Comparison of ENCODE assay signal across 7 mouse cellular contexts in genomic region chr5:137029643-137030415, GRCm38 (mm10). TPM values are rescaled to one million over a fixed set of nuclear protein-coding genes. Genes with fewer than 3 reads are reported as not detected.
A peak's percentile ranks its signal among the peaks of the same experiment; 100 is the strongest.
DNase-seq lines count a peak whose midpoint lies in the region; ATAC-seq lines count a peak whose summit lies in the region.

No protein-coding gene starts in this region.

- H3K36me3 ChIP-seq in embryonic facial prominence, embryonic 12.5 days: no peaks in the 10 kb centered on the region
- peaks cover under 1% of the 10 kb centered on the region; the same call in 1 of the 2 replicates for H3K36me3 ChIP-seq in limb, embryonic 10.5 days
- 0 out of 2 replicates have a peak, but pooled peaks cover under 1% of the 10 kb centered on the region for H3K36me3 ChIP-seq in midbrain, embryonic 12.5 days

- H3K4me1 ChIP-seq in embryonic facial prominence, embryonic 12.5 days: peaks cover 35% of the 10 kb centered on the region
- H3K4me1 ChIP-seq in limb, embryonic 10.5 days: peaks cover 46% of the 10 kb centered on the region
- H3K4me1 ChIP-seq in midbrain, embryonic 12.5 days: peaks cover 45% of the 10 kb centered on the region

- DNase-seq in adrenal gland, postnatal 36 days: peak; percentile 97 to 98
- DNase-seq in heart, adult 18-20 months: peak; percentile 92 to 95
- DNase-seq in kidney, adult 18-20 months: peak; percentile 98
- DNase-seq in limb, embryonic 10.5 days (ENCODE audit: low spot score): peak; percentile 99
- DNase-seq in skeletal muscle tissue, adult 2 months (ENCODE audit: low read depth, low spot score): peak; percentile 90

- no peak overlapping the region for H3K27ac ChIP-seq in embryonic facial prominence, embryonic 12.5 days
- no peak overlapping the region for H3K27ac ChIP-seq in limb, embryonic 10.5 days
- H3K27ac ChIP-seq in midbrain, embryonic 12.5 days (replicated peaks): no peak overlapping the region

- WGBS in embryonic facial prominence, embryonic 12.5 days: under 1% methylated on average over 52 of the region's 52 CpGs
- WGBS in limb, embryonic 10.5 days: under 1% methylated on average over 52 of the region's 52 CpGs
- WGBS in midbrain, embryonic 12.5 days: under 1% methylated on average over 52 of the region's 52 CpGs

- peak overlapping the region; percentile 99 for H3K4me2 ChIP-seq in embryonic facial prominence, embryonic 12.5 days (replicated peaks)
- H3K4me2 ChIP-seq in midbrain, embryonic 12.5 days (replicated peaks): peak overlapping the region; percentile 97

- H3K27me3 ChIP-seq in embryonic facial prominence, embryonic 12.5 days: peaks cover 80% of the 10 kb centered on the region
- peaks cover 99% of the 10 kb centered on the region for H3K27me3 ChIP-seq in limb, embryonic 10.5 days (ENCODE audit: low read depth, poor library complexity, severe bottlenecking)
- peaks cover 93% of the 10 kb centered on the region for H3K27me3 ChIP-seq in midbrain, embryonic 12.5 days

- no peak overlapping the region for H3K9ac ChIP-seq in embryonic facial prominence, embryonic 12.5 days
- H3K9ac ChIP-seq in midbrain, embryonic 12.5 days (replicated peaks): peak overlapping the region; percentile 37; the same call in 1 of the 2 replicates

- H3K9me3 ChIP-seq in embryonic facial prominence, embryonic 12.5 days: no peaks in the 10 kb centered on the region
- no peaks in the 10 kb centered on the region for H3K9me3 ChIP-seq in limb, embryonic 10.5 days (replicated peaks)
- H3K9me3 ChIP-seq in midbrain, embryonic 12.5 days: no peaks in the 10 kb centered on the region

- peak; percentile 44; the same call in 1 of the 2 replicates for ATAC-seq in embryonic facial prominence, embryonic 12.5 days (ENCODE audit: insufficient number of reproducible peaks, insufficient read depth, low FRiP score, low TSS enrichment)
- peak; percentile 74 for ATAC-seq in midbrain, embryonic 12.5 days (ENCODE audit: low FRiP score, low read depth)

- H3K4me3 ChIP-seq in embryonic facial prominence, embryonic 12.5 days: peak overlapping the region; percentile 28
- peak overlapping the region; percentile 51 for H3K4me3 ChIP-seq in limb, embryonic 10.5 days
- peak overlapping the region; percentile 52 for H3K4me3 ChIP-seq in midbrain, embryonic 12.5 days

RNA-seq across cellular contexts. Expression of gene Vgf, which starts 3.6 kb away (rescaled TPM):
- total RNA-seq in adrenal gland, postnatal 36 days (2021): 10 to 100 TPM in 1 of 2 experiments, 1 to 10 TPM in 1; 8.8 to 71.5 TPM
- polyA plus RNA-seq in embryonic facial prominence, embryonic 12.5 days (2016; fragmentation: Nextera tagmentation; extraction: Ambion mirVana): 1.2 and 2.5 TPM in 2 replicates
- not detected for total RNA-seq in heart, adult 18-20 months (2021)
- polyA plus RNA-seq in limb, embryonic 10.5 days (2016; fragmentation: Nextera tagmentation; extraction: Ambion mirVana): 0.16 TPM in 1 of 2 replicates, not detected in the other
- 0.85 and 0.91 TPM in 2 replicates for polyA plus RNA-seq in midbrain, embryonic 12.5 days (2016; fragmentation: Nextera tagmentation; extraction: Ambion mirVana)

RNA-seq across cellular contexts. Expression of gene Ap1s1, which starts 16.1 kb away (rescaled TPM):
- 10 to 100 TPM; 91.3 to 93.7 TPM for total RNA-seq in adrenal gland, postnatal 36 days (2021)
- 173 and 175 TPM in 2 replicates for polyA plus RNA-seq in embryonic facial prominence, embryonic 12.5 days (2016; fragmentation: Nextera tagmentation; extraction: Ambion mirVana)
- total RNA-seq in heart, adult 18-20 months (2021): 10 to 100 TPM; 37.5 to 40.2 TPM
- polyA plus RNA-seq in limb, embryonic 10.5 days (2016; fragmentation: Nextera tagmentation; extraction: Ambion mirVana): 155 and 170 TPM in 2 replicates
- polyA plus RNA-seq in midbrain, embryonic 12.5 days (2016; fragmentation: Nextera tagmentation; extraction: Ambion mirVana): 203 and 214 TPM in 2 replicates

RNA-seq across cellular contexts. Expression of gene Znhit1, which starts 42.0 kb away (rescaled TPM):
- total RNA-seq in adrenal gland, postnatal 36 days (2021): 10 to 100 TPM; 84.0 to 97.9 TPM
- polyA plus RNA-seq in embryonic facial prominence, embryonic 12.5 days (2016; fragmentation: Nextera tagmentation; extraction: Ambion mirVana): 115 and 128 TPM in 2 replicates
- total RNA-seq in heart, adult 18-20 months (2021): 10 to 100 TPM; 62.6 to 67.4 TPM
- 116 and 119 TPM in 2 replicates for polyA plus RNA-seq in limb, embryonic 10.5 days (2016; fragmentation: Nextera tagmentation; extraction: Ambion mirVana)
- 92.8 and 102 TPM in 2 replicates for polyA plus RNA-seq in midbrain, embryonic 12.5 days (2016; fragmentation: Nextera tagmentation; extraction: Ambion mirVana)

RNA-seq across cellular contexts. Expression of gene Serpine1, which starts 42.2 kb away (rescaled TPM):
- 10 to 100 TPM in 1 of 2 experiments, 1 to 10 TPM in 1; 3.5 to 11.2 TPM for total RNA-seq in adrenal gland, postnatal 36 days (2021)
- polyA plus RNA-seq in embryonic facial prominence, embryonic 12.5 days (2016; fragmentation: Nextera tagmentation; extraction: Ambion mirVana): 0.25 and 0.36 TPM in 2 replicates
- 10 to 100 TPM; 18.4 to 33.2 TPM for total RNA-seq in heart, adult 18-20 months (2021)
- 0.36 and 0.39 TPM in 2 replicates for polyA plus RNA-seq in limb, embryonic 10.5 days (2016; fragmentation: Nextera tagmentation; extraction: Ambion mirVana)
- polyA plus RNA-seq in midbrain, embryonic 12.5 days (2016; fragmentation: Nextera tagmentation; extraction: Ambion mirVana): 0.23 TPM in 1 of 2 replicates, not detected in the other

RNA-seq across cellular contexts. Expression of gene Plod3, which starts 43.0 kb away (rescaled TPM):
- 10 to 100 TPM; 67.5 to 78.8 TPM for total RNA-seq in adrenal gland, postnatal 36 days (2021)
- 41.5 and 51.4 TPM in 2 replicates for polyA plus RNA-seq in embryonic facial prominence, embryonic 12.5 days (2016; fragmentation: Nextera tagmentation; extraction: Ambion mirVana)
- 10 to 100 TPM; 33.2 to 35.8 TPM for total RNA-seq in heart, adult 18-20 months (2021)
- 39.4 and 40.8 TPM in 2 replicates for polyA plus RNA-seq in limb, embryonic 10.5 days (2016; fragmentation: Nextera tagmentation; extraction: Ambion mirVana)
- polyA plus RNA-seq in midbrain, embryonic 12.5 days (2016; fragmentation: Nextera tagmentation; extraction: Ambion mirVana): 39.0 and 40.7 TPM in 2 replicates
